Mouse (Mus musculus) embryonic facial prominence, embryonic 11.5 days (tissue): Measurements from ENCODE around the gene Atf3. TPM values are rescaled to one million over a fixed set of nuclear protein-coding genes. Genes with fewer than 3 reads are reported as not detected.

Source experiments
- ATAC-seq: fragments of 200-750 bp; cut with Nextera tagmentation; replicated peaks from 2 replicates; pipeline ENCODE4 v1.8.0; 2017; ENCODE audit warnings: low read depth; ENCODE audit not compliant: insufficient number of reproducible peaks, low FRiP score, low TSS enrichment
- DNase-seq: peaks from one replicate; pipeline ENCODE4 v3.0.0-alpha.2; 2015; ENCODE audit warnings: low spot score
- H3K27ac ChIP-seq: fragments of 300-500 bp; sonication (generic); replicated peaks from 2 replicates; pipeline ENCODE4 v1.5.1; 2014; ENCODE audit warnings: mild to moderate bottlenecking, low read depth, low read length, control low read depth
- H3K27me3 ChIP-seq: fragments of 300-500 bp; sonication (generic); 2 replicates; pipeline ENCODE4 v1.6.1; 2014; ENCODE audit warnings: mild to moderate bottlenecking, low read length, moderate library complexity, mixed read lengths; ENCODE audit not compliant: control insufficient read depth, insufficient read depth
- H3K36me3 ChIP-seq: fragments of 300-500 bp; sonication (generic); replicated peaks from 2 replicates; pipeline ENCODE4 v1.6.1; 2014; ENCODE audit warnings: low read depth, mild to moderate bottlenecking, low read length, moderate library complexity, mixed read lengths; ENCODE audit not compliant: control insufficient read depth, insufficient read depth
- H3K4me1 ChIP-seq: fragments of 300-500 bp; sonication (generic); 2 replicates; pipeline ENCODE4 v1.6.1; 2014; ENCODE audit warnings: low read length, mixed read lengths; ENCODE audit not compliant: control insufficient read depth, insufficient read depth
- H3K4me2 ChIP-seq: fragments of 300-500 bp; sonication (generic); 2 replicates; pipeline ENCODE4 v1.6.1; 2014; ENCODE audit warnings: low read depth, mild to moderate bottlenecking, control low read depth, low read length, moderate library complexity
- H3K4me3 ChIP-seq: fragments of 300-500 bp; sonication (generic); 2 replicates; pipeline ENCODE4 v1.5.1; 2014; ENCODE audit warnings: low read depth, low read length, control low read depth
- H3K9ac ChIP-seq: fragments of 300-500 bp; sonication (generic); replicated peaks from 2 replicates; pipeline ENCODE4 v1.6.1; 2014; ENCODE audit warnings: mild to moderate bottlenecking, control low read depth, low read length
- H3K9me3 ChIP-seq: fragments of 300-500 bp; sonication (generic); replicated peaks from 2 replicates; pipeline ENCODE4 v1.6.1; 2016; ENCODE audit warnings: mild to moderate bottlenecking, low read length, inconsistent platforms, mixed read lengths; ENCODE audit not compliant: control insufficient read depth
- WGBS: fragments of 180-500 bp; shearing (Covaris S2); extraction: QIAGEN DNeasy Blood & Tissue Kit; methylation state at CpG from one replicate; pipeline ENCODE4 v1.1.7; 2014; 5-methylcytosine and 5-hydroxymethylcytosine counted together
- polyA plus RNA-seq: library from polyadenylated mRNA; unstranded; fragments of >200 nt; fragmentation: Nextera tagmentation; extraction: Ambion mirVana; gene quantifications from 2 replicates; pipeline ENCODE4 v1.2.1, GENCODE M21; 2014

Gene Atf3
- polyA plus RNA-seq, 1 experiment from 2014 or later = 2.1 TPM

DNA sequence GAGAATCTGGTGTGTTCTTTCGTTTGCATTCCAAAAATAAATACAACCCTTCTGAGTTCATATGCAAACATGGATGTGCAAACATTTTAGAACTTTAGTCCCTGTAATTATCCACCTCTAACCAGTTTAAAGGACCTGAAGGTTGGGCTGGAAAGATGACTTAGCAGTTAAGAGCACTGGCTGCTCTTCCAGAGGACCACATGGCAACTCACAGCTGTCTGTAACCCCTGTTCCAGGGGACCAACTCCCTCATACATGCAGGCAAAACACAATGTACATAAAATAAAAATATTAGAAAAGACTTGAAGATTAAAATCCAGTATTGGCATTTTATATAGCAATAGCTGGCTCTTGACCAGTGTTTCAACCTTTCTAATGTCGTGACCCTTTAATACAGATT is 7.9 kb upstream of the Atf3 start:
- 93% methylated on average over 2 of the region's 2 CpGs for WGBS

GRCm38 (mm10) chr1:191224981-191225703 is 7.3 kb upstream of the Atf3 start:
- no peak overlapping the region for H3K27ac ChIP-seq
- no peak for DNase-seq

More for the DNA sequence above, 7.9 kb upstream of the Atf3 start:
- no peaks in the 10 kb centered on the region for H3K27me3 ChIP-seq
- no peak overlapping the region for H3K4me2 ChIP-seq
- no peak overlapping the region for H3K27ac ChIP-seq
- no peaks in the 10 kb centered on the region for H3K36me3 ChIP-seq
- H3K9ac ChIP-seq = no peak overlapping the region
- ATAC-seq = no peak
- no peak overlapping the region for H3K4me3 ChIP-seq
- no peak for DNase-seq
- H3K4me1 ChIP-seq = no peaks in the 10 kb centered on the region
- no peaks in the 10 kb centered on the region for H3K9me3 ChIP-seq

DNA sequence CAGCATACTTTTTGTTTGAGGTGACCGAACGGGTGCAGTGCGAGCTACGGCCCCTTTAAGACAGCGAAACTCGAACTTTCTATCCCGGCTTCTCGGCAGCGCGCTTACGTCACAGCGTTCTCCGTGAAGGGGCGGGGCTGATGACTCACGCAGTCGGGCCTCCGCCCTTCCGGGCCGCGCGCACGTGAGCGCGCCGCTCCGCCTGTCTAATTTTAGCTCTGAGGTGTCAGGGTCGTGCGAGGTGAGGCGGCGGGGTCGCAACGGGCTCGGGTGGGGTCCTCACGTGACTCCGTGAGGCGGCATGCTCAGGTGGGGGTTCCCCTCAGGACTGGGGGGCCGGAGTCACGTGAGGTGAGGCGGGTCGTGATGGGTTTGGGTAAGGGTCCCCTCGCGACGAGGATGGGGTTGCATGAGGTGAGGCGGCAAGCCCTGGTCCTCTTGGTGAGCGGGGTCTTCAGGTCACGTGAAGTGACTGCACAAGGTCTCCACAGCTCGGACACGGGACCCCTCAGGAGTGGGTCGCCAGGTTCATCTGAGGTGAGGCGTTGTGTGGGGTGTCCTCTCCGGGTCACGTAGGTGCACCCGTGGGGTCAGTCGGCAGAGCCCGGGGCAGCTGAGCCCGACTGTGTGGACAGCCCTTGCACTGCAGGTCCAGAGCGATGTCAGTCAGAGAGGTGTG is 6.6 kb upstream of the Atf3 start:
- Histone ChIP-seq H3K36me3 (no peaks in the 10 kb centered on the region), H3K9ac (peak overlapping the region; percentile 79), H3K4me2 (peak overlapping the region; percentile 98), H3K27me3 (no peaks in the 10 kb centered on the region), H3K27ac (0 out of 2 replicates have a peak overlapping the region, but pooled peaks have one; percentile 28), H3K4me1 (no peaks in the 10 kb centered on the region), H3K9me3 (no peaks in the 10 kb centered on the region), H3K4me3 (peak overlapping the region; percentile 81)
- WGBS = under 1% methylated on average over 57 of the region's 57 CpGs
- DNase-seq = peak; percentile 96
- peak; percentile 73 for ATAC-seq

More at GRCm38 (mm10) chr1:191224981-191225703, 7.3 kb upstream of the Atf3 start:
- H3K9ac ChIP-seq = peak overlapping the region; percentile 79
- peak overlapping the region; percentile 98 for H3K4me2 ChIP-seq
- no peaks in the 10 kb centered on the region for H3K4me1 ChIP-seq
- no peaks in the 10 kb centered on the region for H3K36me3 ChIP-seq
- WGBS = 44% methylated on average over 9 of the region's 9 CpGs
- peak overlapping the region; percentile 81 for H3K4me3 ChIP-seq
- no peaks in the 10 kb centered on the region for H3K9me3 ChIP-seq
- no peaks in the 10 kb centered on the region for H3K27me3 ChIP-seq
- peak; percentile 9; the same call in 1 of the 2 replicates for ATAC-seq

- H3K4me3 ChIP-seq = peak overlapping the region; percentile 81
- H3K9ac ChIP-seq = peak overlapping the region; percentile 79
- no peaks in the 10 kb centered on the region for H3K4me1 ChIP-seq
- H3K36me3 ChIP-seq = no peaks in the 10 kb centered on the region
- no peak overlapping the region for H3K27ac ChIP-seq
- peak; percentile 64; the same call in 1 of the 2 replicates for ATAC-seq
- peak overlapping the region; percentile 98 for H3K4me2 ChIP-seq
- DNase-seq = no peak
- H3K27me3 ChIP-seq = no peaks in the 10 kb centered on the region
- 54% methylated on average over 10 of the region's 10 CpGs for WGBS
- H3K9me3 ChIP-seq = no peaks in the 10 kb centered on the region
Observed at GRCm38 (mm10) chr1:191223930-191224301, 6.1 kb upstream of the Atf3 start.

- 83% methylated on average over 4 of the region's 4 CpGs for WGBS
- no peaks in the 10 kb centered on the region for H3K27me3 ChIP-seq
- H3K4me3 ChIP-seq = no peak overlapping the region
Observed at GRCm38 (mm10) chr1:191222031-191222430, 4.2 kb upstream of the Atf3 start.

GRCm38 (mm10) chr1:191220588-191220987 is 2.7 kb upstream of the Atf3 start:
- Histone ChIP-seq H3K36me3 (no peaks in the 10 kb centered on the region), H3K9me3 (no peaks in the 10 kb centered on the region), H3K4me2 (no peak overlapping the region), H3K4me3 (no peak overlapping the region), H3K27ac (no peak overlapping the region), H3K9ac (no peak overlapping the region), H3K4me1 (peaks cover 3% of the 10 kb centered on the region; the same call in 1 of the 2 replicates), H3K27me3 (no peaks in the 10 kb centered on the region)
- DNase-seq (no peak), ATAC-seq (no peak)
- WGBS = 79% methylated on average over 8 of the region's 8 CpGs

More at GRCm38 (mm10) chr1:191222031-191222430, 4.2 kb upstream of the Atf3 start:
- Histone ChIP-seq H3K4me2 (no peak overlapping the region), H3K27ac (no peak overlapping the region), H3K36me3 (no peaks in the 10 kb centered on the region), H3K9me3 (no peaks in the 10 kb centered on the region), H3K4me1 (no peaks in the 10 kb centered on the region), H3K9ac (no peak overlapping the region)
- no peak for ATAC-seq
- no peak for DNase-seq

GRCm38 (mm10) chr1:191219748-191220147 is 1.9 kb upstream of the Atf3 start:
- H3K27ac ChIP-seq = no peak overlapping the region
- DNase-seq (no peak), ATAC-seq (no peak)
- H3K4me1 ChIP-seq = peaks cover 3% of the 10 kb centered on the region; the same call in 1 of the 2 replicates
- no peaks in the 10 kb centered on the region for H3K9me3 ChIP-seq
- WGBS = 97% methylated on average over 1 of the region's 1 CpGs
- no peak overlapping the region for H3K9ac ChIP-seq
- H3K36me3 ChIP-seq = no peaks in the 10 kb centered on the region
- H3K27me3 ChIP-seq = no peaks in the 10 kb centered on the region
- H3K4me2 ChIP-seq = no peak overlapping the region
- no peak overlapping the region for H3K4me3 ChIP-seq

DNA sequence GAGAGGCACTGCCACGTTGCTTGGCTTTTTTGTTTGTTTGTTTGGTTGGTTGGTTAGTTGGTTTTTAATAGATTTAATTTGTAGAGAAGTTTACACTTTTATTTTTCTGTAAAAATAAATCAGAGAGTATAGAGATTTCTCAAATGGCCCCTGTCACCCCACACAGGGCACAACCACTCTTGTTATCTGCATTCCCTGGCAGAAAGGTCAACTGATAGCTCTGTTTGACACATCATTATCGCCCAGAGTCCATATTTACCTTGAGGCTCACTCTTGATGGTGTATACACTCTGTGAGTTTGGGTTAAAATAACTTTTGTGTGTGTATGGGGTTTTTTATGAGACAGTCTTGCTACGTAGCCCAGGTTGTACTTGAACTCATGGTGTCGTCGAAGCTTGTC is 744 bp upstream of the Atf3 start:
- no peak for ATAC-seq
- WGBS = 83% methylated on average over 5 of the region's 5 CpGs
- Histone ChIP-seq H3K27me3 (no peaks in the 10 kb centered on the region), H3K4me2 (no peak overlapping the region), H3K4me3 (no peak overlapping the region), H3K9me3 (no peaks in the 10 kb centered on the region), H3K4me1 (peaks cover 3% of the 10 kb centered on the region; the same call in 1 of the 2 replicates), H3K9ac (no peak overlapping the region), H3K27ac (no peak overlapping the region), H3K36me3 (no peaks in the 10 kb centered on the region)
- DNase-seq = no peak
